Mouse (Mus musculus) forebrain, embryonic 15.5 days (tissue): Measurements from ENCODE around the gene Rftn1. TPM values are rescaled to one million over a fixed set of nuclear protein-coding genes. Genes with fewer than 3 reads are reported as not detected.

Experiments
- ATAC-seq: fragments of 200-750 bp; cut with Nextera tagmentation; replicated peaks from 2 replicates; pipeline ENCODE4 v1.8.0; 2017; ENCODE audit warnings: mild to moderate bottlenecking, moderate TSS enrichment, moderate library complexity
- H3K27ac ChIP-seq: fragments of 300-500 bp; sonication (generic); replicated peaks from 2 replicates; pipeline ENCODE4 v1.5.1; 2015; ENCODE audit warnings: mild to moderate bottlenecking, inconsistent platforms
- H3K27me3 ChIP-seq: fragments of 300-500 bp; sonication (generic); 2 replicates; pipeline ENCODE4 v1.6.1; 2015; ENCODE audit warnings: inconsistent platforms
- H3K36me3 ChIP-seq: fragments of 300-500 bp; sonication (generic); 2 replicates; pipeline ENCODE4 v1.6.1; 2015; ENCODE audit warnings: mild to moderate bottlenecking, inconsistent platforms
- H3K4me1 ChIP-seq: fragments of 300-500 bp; sonication (generic); 2 replicates; pipeline ENCODE4 v1.6.1; 2015; ENCODE audit warnings: inconsistent platforms
- H3K4me2 ChIP-seq: fragments of 300-500 bp; sonication (generic); replicated peaks from 2 replicates; pipeline ENCODE4 v1.6.1; 2015; ENCODE audit warnings: mild to moderate bottlenecking, inconsistent platforms
- H3K4me3 ChIP-seq: fragments of 300-500 bp; sonication (generic); 2 replicates; pipeline ENCODE4 v1.5.1; 2015; ENCODE audit warnings: mild to moderate bottlenecking, inconsistent platforms
- H3K9ac ChIP-seq: fragments of 300-500 bp; sonication (generic); replicated peaks from 2 replicates; pipeline ENCODE4 v1.6.1; 2015; ENCODE audit warnings: mild to moderate bottlenecking, inconsistent platforms
- H3K9me3 ChIP-seq: fragments of 300-500 bp; sonication (generic); 2 replicates; pipeline ENCODE4 v1.6.1; 2016; ENCODE audit warnings: inconsistent platforms
- WGBS: fragments of 180-500 bp; shearing (Covaris S2); methylation state at CpG from one replicate; pipeline ENCODE4 v1.1.7; 2015; ENCODE audit warnings: mixed read lengths; 5-methylcytosine and 5-hydroxymethylcytosine counted together
- polyA plus RNA-seq: library from polyadenylated mRNA; unstranded; fragments of >200 nt; fragmentation: Nextera tagmentation; extraction: Ambion mirVana; gene quantifications from 2 replicates; pipeline ENCODE4 v1.2.1, GENCODE M21; 2015

Gene Rftn1
- polyA plus RNA-seq, 1 experiment from 2014 or later = 23.6 TPM

DNA sequence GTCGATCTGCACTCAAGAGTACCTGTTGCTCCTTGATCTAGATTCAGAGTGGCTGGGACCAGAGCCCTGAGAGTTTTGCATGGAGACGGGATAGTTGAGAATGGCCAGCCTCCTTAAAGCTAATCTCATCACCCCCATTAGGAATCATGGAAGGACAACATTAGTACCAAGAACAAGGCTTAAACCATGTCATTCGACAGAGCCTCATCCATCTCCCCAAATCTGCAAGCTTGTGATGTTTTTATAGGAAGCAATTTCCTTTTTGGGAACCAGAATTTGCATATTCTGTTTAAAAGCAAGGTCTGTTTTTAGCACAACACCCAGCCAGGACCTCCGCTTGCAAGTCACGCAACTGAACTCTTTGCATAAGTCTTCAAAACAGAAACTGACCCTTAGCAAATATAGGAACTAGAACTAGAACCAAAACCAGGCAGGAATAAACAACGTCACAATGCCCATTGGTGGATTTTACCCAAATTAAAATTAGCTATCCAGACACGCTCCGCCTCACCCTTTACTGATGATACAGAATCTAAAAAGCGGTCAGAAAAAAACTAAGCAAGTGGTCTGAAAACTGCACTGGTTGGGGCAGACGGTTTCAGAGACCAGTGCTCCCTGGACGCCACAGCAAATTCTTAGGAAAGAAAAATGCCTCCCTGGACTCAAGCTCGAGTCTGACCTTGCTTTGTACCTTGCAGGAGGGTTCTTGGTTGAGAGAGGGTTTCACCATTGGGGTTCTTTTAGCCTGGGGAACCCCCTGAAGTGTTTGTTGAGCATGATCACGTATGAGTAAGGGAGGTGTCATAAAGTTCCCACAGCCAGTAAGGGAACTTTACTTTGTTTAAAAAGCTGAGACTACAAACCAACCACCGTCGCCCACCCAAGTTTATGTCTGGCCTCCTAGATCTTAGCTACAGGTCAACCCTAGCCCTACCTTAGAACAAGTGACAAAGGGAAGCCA, 33.0 kb downstream of the Rftn1 start:
- Histone ChIP-seq H3K4me1 (no peaks in the 10 kb centered on the region), H3K9ac (no peak overlapping the region), H3K27me3 (no peaks in the 10 kb centered on the region), H3K27ac (no peak overlapping the region), H3K4me3 (no peak overlapping the region), H3K36me3 (no peaks in the 10 kb centered on the region), H3K9me3 (no peaks in the 10 kb centered on the region), H3K4me2 (no peak overlapping the region)
- ATAC-seq = no peak
- 92% methylated on average over 15 of the region's 15 CpGs for WGBS

DNA sequence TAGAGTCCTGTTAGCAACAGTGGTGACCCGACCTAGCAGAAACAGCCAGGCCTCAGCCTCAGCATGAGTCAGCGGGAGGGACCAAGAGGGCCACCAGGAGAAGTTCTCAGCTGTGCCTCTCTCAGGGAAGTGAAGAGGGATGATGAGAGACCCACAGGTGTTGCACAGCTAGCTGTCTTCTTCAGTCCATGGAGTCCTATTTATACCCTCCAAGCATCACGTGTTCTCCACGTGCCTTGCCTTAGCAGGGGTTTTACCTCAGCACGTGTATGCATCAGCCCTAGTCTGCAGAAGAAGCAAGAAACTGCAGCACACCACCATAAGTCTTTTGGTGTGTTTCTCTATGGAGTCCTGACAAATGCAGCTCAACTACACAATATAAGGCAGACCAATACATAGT, 38.4 kb downstream of the Rftn1 start:
- H3K4me3 ChIP-seq = no peak overlapping the region
- ATAC-seq = no peak
- no peaks in the 10 kb centered on the region for H3K9me3 ChIP-seq
- peaks cover 21% of the 10 kb centered on the region for H3K4me1 ChIP-seq
- no peak overlapping the region for H3K27ac ChIP-seq
- H3K27me3 ChIP-seq = no peaks in the 10 kb centered on the region
- H3K9ac ChIP-seq = no peak overlapping the region
- no peak overlapping the region for H3K4me2 ChIP-seq
- no peaks in the 10 kb centered on the region for H3K36me3 ChIP-seq
- WGBS = 93% methylated on average over 5 of the region's 5 CpGs

DNA sequence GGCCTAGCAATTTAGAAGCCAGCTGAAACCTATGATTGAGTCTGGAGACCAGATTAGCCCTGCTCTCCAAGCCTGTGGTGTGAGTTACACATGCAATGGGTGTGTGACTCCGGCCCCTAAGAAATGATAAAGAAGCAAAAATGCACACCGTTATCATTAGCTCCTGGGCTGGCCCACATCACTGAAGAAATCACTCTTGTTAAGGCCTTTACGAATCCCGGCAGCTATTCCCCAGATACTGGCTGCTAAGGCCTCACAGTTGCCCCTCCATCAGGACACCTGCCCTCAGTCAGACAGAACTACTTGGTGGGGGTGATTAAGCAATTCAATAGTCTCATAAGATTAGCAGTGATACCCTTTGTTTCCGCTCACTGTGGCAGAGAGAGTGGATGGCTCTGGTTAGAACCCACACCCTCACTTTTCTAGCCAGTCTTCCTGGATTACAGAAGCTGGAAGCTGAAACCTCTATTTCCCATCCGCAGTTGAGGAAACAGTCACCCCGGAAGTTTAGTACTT, 39.2 kb downstream of the Rftn1 start:
- 55% methylated on average over 7 of the region's 7 CpGs for WGBS
- no peaks in the 10 kb centered on the region for H3K27me3 ChIP-seq
- no peaks in the 10 kb centered on the region for H3K9me3 ChIP-seq
- H3K4me1 ChIP-seq = peaks cover 21% of the 10 kb centered on the region
- peak overlapping the region; percentile 71 for H3K27ac ChIP-seq
- H3K4me2 ChIP-seq = no peak overlapping the region
- H3K36me3 ChIP-seq = no peaks in the 10 kb centered on the region
- H3K4me3 ChIP-seq = no peak overlapping the region
- no peak overlapping the region for H3K9ac ChIP-seq
- no peak for ATAC-seq

DNA sequence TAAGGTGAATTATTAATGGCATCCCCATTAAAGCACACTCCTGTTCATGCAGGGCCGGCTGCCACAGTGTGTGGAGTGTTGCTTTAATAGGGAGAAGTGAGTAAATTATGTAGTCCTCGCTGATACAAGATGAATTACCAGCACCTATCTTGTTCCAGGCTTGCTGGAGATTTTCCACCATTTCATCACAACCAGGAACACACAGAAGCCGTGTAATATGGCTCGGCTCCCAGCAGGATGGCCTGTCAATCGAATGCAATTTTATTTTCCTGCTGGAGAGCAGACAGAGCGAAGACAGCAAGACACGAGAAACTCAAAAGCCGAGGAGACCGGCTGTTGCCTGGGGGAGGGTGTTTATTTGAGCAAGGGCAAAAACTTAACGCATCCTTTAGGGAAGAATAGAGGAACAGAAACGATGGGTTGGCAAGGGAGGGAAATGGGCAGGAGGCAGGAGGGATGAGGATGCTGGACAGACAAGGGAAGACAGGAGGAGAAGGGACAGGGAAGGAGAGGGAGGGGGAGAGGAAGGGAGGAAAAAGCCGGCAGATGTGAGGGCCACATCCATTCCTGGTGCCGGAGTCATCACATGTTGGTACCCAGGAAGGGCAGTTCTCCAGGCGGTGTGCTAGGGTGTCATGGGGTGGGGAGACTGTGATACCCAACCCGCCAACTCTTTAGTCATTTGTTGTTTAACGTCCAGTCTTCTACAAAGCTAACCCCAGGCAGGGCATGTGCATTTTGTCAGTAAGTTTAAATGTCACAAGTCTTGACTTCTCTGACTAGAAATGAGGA, 39.9 kb downstream of the Rftn1 start:
- 46% methylated on average over 16 of the region's 16 CpGs for WGBS
- H3K4me1 ChIP-seq = peaks cover 21% of the 10 kb centered on the region
- no peaks in the 10 kb centered on the region for H3K9me3 ChIP-seq
- no peak overlapping the region for H3K9ac ChIP-seq
- H3K27me3 ChIP-seq = no peaks in the 10 kb centered on the region
- H3K27ac ChIP-seq = peak overlapping the region; percentile 71
- H3K36me3 ChIP-seq = no peaks in the 10 kb centered on the region
- ATAC-seq = peak; percentile 70
- H3K4me3 ChIP-seq = no peak overlapping the region
- peak overlapping the region; percentile 19; the same call in 1 of the 2 replicates for H3K4me2 ChIP-seq

DNA sequence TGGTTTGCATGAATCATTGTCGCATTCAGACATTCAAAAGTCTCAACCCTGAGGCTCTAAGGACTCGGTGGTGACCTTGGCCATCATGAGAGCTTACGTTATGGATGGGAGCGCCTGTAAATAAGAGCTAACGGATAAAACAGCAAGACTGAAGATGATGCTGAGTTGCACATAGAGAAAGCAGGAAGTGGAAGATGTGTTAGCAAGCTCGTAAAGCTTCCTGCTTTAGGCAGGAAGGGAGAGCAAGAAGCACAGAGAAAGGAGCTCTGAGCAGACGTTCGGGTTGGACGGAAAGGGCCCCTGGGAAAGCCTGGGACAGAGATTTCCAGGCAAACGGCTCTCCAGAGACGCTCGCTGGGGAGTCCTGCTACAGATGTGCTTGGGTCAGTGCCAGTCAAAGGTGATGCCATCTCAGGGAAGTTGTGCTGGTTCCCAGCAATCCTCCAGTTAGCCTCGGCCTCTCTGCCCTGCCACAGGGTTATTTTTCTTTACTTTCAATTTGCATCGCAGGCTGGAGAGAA, 40.7 kb downstream of the Rftn1 start:
- H3K4me2 ChIP-seq = no peak overlapping the region
- H3K27ac ChIP-seq = peak overlapping the region; percentile 71
- no peak overlapping the region for H3K4me3 ChIP-seq
- H3K27me3 ChIP-seq = no peaks in the 10 kb centered on the region
- no peak overlapping the region for H3K9ac ChIP-seq
- 81% methylated on average over 14 of the region's 14 CpGs for WGBS
- H3K4me1 ChIP-seq = peaks cover 21% of the 10 kb centered on the region
- H3K36me3 ChIP-seq = no peaks in the 10 kb centered on the region
- no peak for ATAC-seq
- H3K9me3 ChIP-seq = no peaks in the 10 kb centered on the region

DNA sequence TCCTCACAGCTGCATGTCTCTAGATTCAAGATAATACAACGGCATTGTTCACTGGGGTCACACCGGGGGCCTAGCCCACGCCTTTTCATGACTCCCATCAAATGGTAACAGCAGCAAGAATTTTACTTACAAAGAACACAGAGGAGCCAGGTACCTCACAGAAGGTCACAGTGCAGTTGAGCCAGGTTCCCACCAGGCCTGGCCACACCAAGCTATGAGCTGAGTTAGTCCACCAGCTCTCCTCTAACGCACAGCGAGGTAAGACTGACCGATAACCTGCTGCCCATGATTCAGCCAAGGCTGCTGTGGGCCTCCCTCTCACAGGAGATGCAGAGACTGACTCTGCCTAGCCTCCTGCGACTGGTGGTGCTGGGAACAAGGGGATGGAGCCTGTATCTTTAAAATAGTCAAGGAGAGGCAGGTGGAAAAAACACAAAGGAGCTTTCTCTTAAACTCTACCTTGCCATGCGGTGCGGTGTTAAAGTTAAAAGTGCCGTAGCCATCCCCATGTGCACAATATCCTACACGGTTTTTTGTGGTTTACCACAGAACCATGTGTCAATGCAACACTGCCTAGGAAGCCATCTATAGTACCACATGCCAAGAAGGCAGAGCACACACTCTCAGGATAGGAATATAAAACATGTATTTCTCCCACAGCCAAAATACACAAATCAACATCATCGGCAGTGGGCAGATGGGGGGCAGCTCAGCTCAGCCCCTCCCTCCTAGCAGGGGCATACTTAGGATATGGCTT, 42.5 kb downstream of the Rftn1 start:
- H3K4me1 ChIP-seq = peaks cover 21% of the 10 kb centered on the region
- H3K27ac ChIP-seq = no peak overlapping the region
- no peaks in the 10 kb centered on the region for H3K27me3 ChIP-seq
- no peak overlapping the region for H3K4me2 ChIP-seq
- no peak for ATAC-seq
- no peaks in the 10 kb centered on the region for H3K36me3 ChIP-seq
- 92% methylated on average over 12 of the region's 12 CpGs for WGBS
- H3K4me3 ChIP-seq = no peak overlapping the region
- H3K9ac ChIP-seq = no peak overlapping the region
- H3K9me3 ChIP-seq = no peaks in the 10 kb centered on the region

DNA sequence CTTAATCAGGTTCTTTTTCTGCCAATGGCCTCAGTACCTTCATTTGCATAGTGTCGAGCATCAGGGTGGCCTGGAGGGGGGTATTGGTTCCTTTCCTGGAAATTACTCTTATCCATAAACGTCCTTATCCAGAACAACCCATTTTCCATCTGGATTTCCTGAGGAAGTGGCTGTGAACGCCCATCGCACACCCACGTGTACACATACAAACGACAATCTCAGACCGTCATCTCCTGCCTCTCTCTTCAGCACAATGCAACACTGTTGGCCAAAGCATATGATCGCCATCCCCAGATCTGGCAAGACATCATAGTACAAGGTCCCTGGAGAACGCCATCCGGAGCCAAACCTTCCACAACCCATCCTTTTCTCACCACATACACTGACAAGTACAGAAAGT, 47.1 kb downstream of the Rftn1 start:
- no peaks in the 10 kb centered on the region for H3K27me3 ChIP-seq
- H3K27ac ChIP-seq = no peak overlapping the region
- H3K4me2 ChIP-seq = no peak overlapping the region
- H3K9me3 ChIP-seq = no peaks in the 10 kb centered on the region
- H3K9ac ChIP-seq = no peak overlapping the region
- WGBS = 90% methylated on average over 10 of the region's 10 CpGs
- no peak overlapping the region for H3K4me3 ChIP-seq
- no peaks in the 10 kb centered on the region for H3K36me3 ChIP-seq
- H3K4me1 ChIP-seq = no peaks in the 10 kb centered on the region
- no peak for ATAC-seq

DNA sequence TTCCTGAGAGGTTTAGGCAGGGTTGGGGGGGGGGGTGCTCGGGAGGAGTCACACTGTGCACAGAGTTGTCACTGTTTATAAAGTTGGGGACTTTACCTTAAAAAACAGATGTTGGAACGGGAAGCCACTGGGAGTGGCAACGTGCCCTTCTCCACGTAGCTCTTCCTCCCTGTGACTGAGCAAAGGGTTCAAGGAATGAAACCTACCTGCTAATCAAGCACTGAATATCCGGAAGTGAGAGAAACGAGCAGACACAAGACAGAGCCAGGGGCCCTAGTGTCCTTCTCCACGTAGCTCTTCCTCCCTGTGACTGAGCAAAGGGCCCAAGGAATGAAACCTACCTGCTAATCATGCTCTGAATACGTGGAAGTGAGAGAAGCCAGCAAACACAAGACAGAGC, 47.9 kb downstream of the Rftn1 start:
- Histone ChIP-seq H3K36me3 (no peaks in the 10 kb centered on the region), H3K4me2 (no peak overlapping the region), H3K9me3 (no peaks in the 10 kb centered on the region), H3K4me3 (no peak overlapping the region), H3K9ac (no peak overlapping the region), H3K27ac (no peak overlapping the region), H3K27me3 (no peaks in the 10 kb centered on the region), H3K4me1 (no peaks in the 10 kb centered on the region)
- no peak for ATAC-seq
- 66% methylated on average over 8 of the region's 8 CpGs for WGBS

DNA sequence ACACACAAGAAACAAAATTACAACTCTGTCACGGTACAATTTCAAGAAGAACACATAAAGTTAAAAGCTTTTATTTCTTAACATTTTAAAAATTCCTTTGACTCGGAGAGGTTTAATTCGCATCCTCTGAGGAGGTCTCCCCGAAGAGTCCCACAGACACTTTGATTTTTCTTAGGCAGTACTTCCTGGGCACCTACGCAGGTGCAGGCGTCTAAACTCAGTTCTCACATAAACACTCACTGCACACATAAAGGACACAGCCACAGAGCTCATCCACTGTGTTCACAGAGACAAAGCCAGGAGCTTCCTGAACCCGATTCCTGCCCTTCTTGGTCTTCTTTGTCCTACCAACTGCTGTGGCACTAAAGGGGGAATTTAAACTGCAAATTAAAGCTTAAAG, 48.3 kb downstream of the Rftn1 start:
- no peak for ATAC-seq
- Histone ChIP-seq H3K27ac (no peak overlapping the region), H3K9ac (no peak overlapping the region), H3K4me1 (no peaks in the 10 kb centered on the region), H3K27me3 (no peaks in the 10 kb centered on the region), H3K36me3 (no peaks in the 10 kb centered on the region), H3K4me2 (no peak overlapping the region), H3K4me3 (no peak overlapping the region), H3K9me3 (no peaks in the 10 kb centered on the region)
- WGBS = 82% methylated on average over 7 of the region's 7 CpGs

DNA sequence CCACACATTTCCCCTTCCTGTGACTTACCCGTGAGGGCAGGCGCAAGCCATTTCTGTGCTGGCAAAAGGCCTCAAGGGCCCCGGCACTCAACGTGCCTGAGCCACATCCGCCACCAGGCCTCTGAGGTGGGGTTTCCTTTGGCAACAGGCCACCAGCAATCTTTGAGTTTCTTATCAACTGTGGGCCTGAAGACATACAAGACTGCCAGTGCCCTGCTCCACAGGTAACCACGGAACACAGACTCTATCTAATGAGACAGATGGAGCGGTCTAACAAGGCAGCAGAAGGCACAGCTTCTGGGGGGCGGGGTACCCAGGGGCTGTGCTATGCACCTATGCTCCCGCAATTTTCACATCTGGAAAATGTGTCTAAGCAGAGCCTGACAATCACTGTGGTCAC, 54.4 kb downstream of the Rftn1 start:
- no peaks in the 10 kb centered on the region for H3K27me3 ChIP-seq
- no peak overlapping the region for H3K27ac ChIP-seq
- H3K9me3 ChIP-seq = no peaks in the 10 kb centered on the region
- H3K9ac ChIP-seq = no peak overlapping the region
- H3K4me1 ChIP-seq = 0 out of 2 replicates have a peak, but pooled peaks cover 5% of the 10 kb centered on the region
- H3K4me2 ChIP-seq = no peak overlapping the region
- no peaks in the 10 kb centered on the region for H3K36me3 ChIP-seq
- WGBS = 77% methylated on average over 9 of the region's 9 CpGs
- ATAC-seq = 0 out of 2 replicates have a peak, but pooled peaks have one; percentile 21
- no peak overlapping the region for H3K4me3 ChIP-seq

DNA sequence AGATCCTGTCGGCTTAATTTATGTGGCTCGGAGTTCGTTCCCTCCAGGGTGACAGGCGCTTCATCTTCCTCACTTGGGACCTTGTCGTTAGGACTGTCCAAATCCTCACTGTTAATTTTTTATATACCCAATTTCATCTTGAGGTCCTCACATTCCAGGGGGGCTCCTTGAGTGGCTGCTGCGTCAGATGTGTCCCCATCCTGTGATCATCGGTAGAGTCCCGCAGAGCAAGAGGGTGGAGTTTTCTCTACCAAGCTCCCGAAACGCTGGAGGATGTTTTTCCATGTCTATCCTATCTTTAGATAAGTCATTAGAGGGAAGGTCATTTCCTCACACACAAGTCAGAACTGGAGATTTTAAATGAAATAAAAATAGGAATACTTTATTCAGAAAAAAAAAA, 55.0 kb downstream of the Rftn1 start:
- no peak for ATAC-seq

More for the DNA sequence above, 55.0 kb downstream of the Rftn1 start:
- Histone ChIP-seq H3K27me3 (no peaks in the 10 kb centered on the region), H3K36me3 (no peaks in the 10 kb centered on the region), H3K4me2 (no peak overlapping the region), H3K4me3 (no peak overlapping the region), H3K9me3 (no peaks in the 10 kb centered on the region), H3K27ac (no peak overlapping the region), H3K4me1 (0 out of 2 replicates have a peak, but pooled peaks cover 5% of the 10 kb centered on the region), H3K9ac (no peak overlapping the region)
- WGBS = 91% methylated on average over 10 of the region's 10 CpGs
